Mouse (Mus musculus): ENCODE data around the gene Tmem121b. TPM values are rescaled to one million over a fixed set of nuclear protein-coding genes. Genes with fewer than 3 reads are reported as not detected.

Tmem121b gene
- 0.04 TPM in 2 replicates for polyA plus RNA-seq (2015; fragmentation: Nextera tagmentation; extraction: Ambion mirVana)

GRCm38 (mm10) chr6:120493374-120494181 lies at the start of gene Tmem121b:
Gene Tmem121b (minus strand): TSS chr6:120493807.
- Histone ChIP-seq H3K4me1 (ENCODE audit: insufficient read depth, low read length) (peaks cover 19% of the 10 kb centered on the region), H3K9ac (replicated peaks; ENCODE audit: low read length) (peak within 1 kb of the TSS; percentile 66), H3K27ac (ENCODE audit: low read length) (no peak within 1 kb of the TSS), H3K27me3 (ENCODE audit: insufficient read depth, low read length) (peaks cover 25% of the 10 kb centered on the region), H3K36me3 (ENCODE audit: insufficient read depth, low read length) (no peaks in the 10 kb centered on the region), H3K4me2 (replicated peaks; ENCODE audit: low read depth, low read length) (peak within 1 kb of the TSS; percentile 100), H3K4me3 (ENCODE audit: low read length) (peak within 1 kb of the TSS; percentile 68), H3K9me3 (ENCODE audit: low read length) (no peaks in the 10 kb centered on the region)
- ATAC-seq (ENCODE audit: low FRiP score, low TSS enrichment), result peak; percentile 83
- WGBS, result under 1% methylated on average over 75 of the region's 84 CpGs

- no peaks in the 10 kb centered on the region for H3K36me3 ChIP-seq (ENCODE audit: insufficient read depth, low read length)
- no peak overlapping the region for H3K27ac ChIP-seq (ENCODE audit: low read length)
- H3K9me3 ChIP-seq (ENCODE audit: low read length), result no peaks in the 10 kb centered on the region
- no peak overlapping the region for H3K4me3 ChIP-seq (ENCODE audit: low read length)
- 17% methylated on average over 1 of the region's 1 CpGs for WGBS
- H3K9ac ChIP-seq (replicated peaks; ENCODE audit: low read length), result no peak overlapping the region
- no peak overlapping the region for H3K4me2 ChIP-seq (replicated peaks; ENCODE audit: low read depth, low read length)
- ATAC-seq (ENCODE audit: low FRiP score, low TSS enrichment), result no peak
- no peaks in the 10 kb centered on the region for H3K27me3 ChIP-seq (ENCODE audit: insufficient read depth, low read length)
- peaks cover 8% of the 10 kb centered on the region; the same call in 1 of the 2 replicates for H3K4me1 ChIP-seq (ENCODE audit: insufficient read depth, low read length)
Measured at GRCm38 (mm10) chr6:120542061-120542460, 48.5 kb upstream of the Tmem121b start.

GRCm38 (mm10) chr6:120541386-120541785 lies 47.8 kb upstream of the Tmem121b start:
- Histone ChIP-seq H3K4me3 (ENCODE audit: low read length) (no peak overlapping the region), H3K27me3 (ENCODE audit: insufficient read depth, low read length) (no peaks in the 10 kb centered on the region), H3K9ac (replicated peaks; ENCODE audit: low read length) (no peak overlapping the region), H3K27ac (ENCODE audit: low read length) (no peak overlapping the region), H3K36me3 (ENCODE audit: insufficient read depth, low read length) (no peaks in the 10 kb centered on the region), H3K9me3 (ENCODE audit: low read length) (no peaks in the 10 kb centered on the region), H3K4me1 (ENCODE audit: insufficient read depth, low read length) (peaks cover 8% of the 10 kb centered on the region; the same call in 1 of the 2 replicates), H3K4me2 (replicated peaks; ENCODE audit: low read depth, low read length) (no peak overlapping the region)
- ATAC-seq (ENCODE audit: low FRiP score, low TSS enrichment), result no peak
- WGBS, result 29% methylated on average over 2 of the region's 2 CpGs

GRCm38 (mm10) chr6:120539781-120540231 lies 46.2 kb upstream of the Tmem121b start:
- 29% methylated on average over 10 of the region's 10 CpGs for WGBS
- Histone ChIP-seq H3K36me3 (ENCODE audit: insufficient read depth, low read length) (no peaks in the 10 kb centered on the region), H3K9ac (replicated peaks; ENCODE audit: low read length) (0 out of 2 replicates have a peak overlapping the region, but pooled peaks have one; percentile 48), H3K27ac (ENCODE audit: low read length) (no peak overlapping the region), H3K4me2 (replicated peaks; ENCODE audit: low read depth, low read length) (peak overlapping the region; percentile 51; the same call in 1 of the 2 replicates), H3K4me3 (ENCODE audit: low read length) (no peak overlapping the region), H3K4me1 (ENCODE audit: insufficient read depth, low read length) (peaks cover 8% of the 10 kb centered on the region; the same call in 1 of the 2 replicates), H3K27me3 (ENCODE audit: insufficient read depth, low read length) (no peaks in the 10 kb centered on the region), H3K9me3 (ENCODE audit: low read length) (no peaks in the 10 kb centered on the region)
- ATAC-seq (ENCODE audit: low FRiP score, low TSS enrichment), result no peak; the same call in 1 of the 2 replicates

- Histone ChIP-seq H3K4me1 (ENCODE audit: insufficient read depth, low read length) (peaks cover 8% of the 10 kb centered on the region; the same call in 1 of the 2 replicates), H3K9me3 (ENCODE audit: low read length) (no peaks in the 10 kb centered on the region), H3K36me3 (ENCODE audit: insufficient read depth, low read length) (no peaks in the 10 kb centered on the region), H3K9ac (replicated peaks; ENCODE audit: low read length) (peak overlapping the region; percentile 48), H3K4me2 (replicated peaks; ENCODE audit: low read depth, low read length) (peak overlapping the region; percentile 51), H3K27ac (ENCODE audit: low read length) (no peak overlapping the region), H3K27me3 (ENCODE audit: insufficient read depth, low read length) (no peaks in the 10 kb centered on the region), H3K4me3 (ENCODE audit: low read length) (peak overlapping the region; percentile 30)
- ATAC-seq (ENCODE audit: low FRiP score, low TSS enrichment), result peak; percentile 95
- 3% methylated on average over 16 of the region's 16 CpGs for WGBS
Measured at GRCm38 (mm10) chr6:120539132-120539759, 45.6 kb upstream of the Tmem121b start.

- no peaks in the 10 kb centered on the region for H3K36me3 ChIP-seq (ENCODE audit: insufficient read depth, low read length)
- no peak overlapping the region for H3K4me2 ChIP-seq (replicated peaks; ENCODE audit: low read depth, low read length)
- peaks cover 8% of the 10 kb centered on the region; the same call in 1 of the 2 replicates for H3K4me1 ChIP-seq (ENCODE audit: insufficient read depth, low read length)
- no peak for ATAC-seq (ENCODE audit: low FRiP score, low TSS enrichment)
- 84% methylated on average over 2 of the region's 2 CpGs for WGBS
- H3K27me3 ChIP-seq (ENCODE audit: insufficient read depth, low read length), result no peaks in the 10 kb centered on the region
- no peak overlapping the region for H3K9ac ChIP-seq (replicated peaks; ENCODE audit: low read length)
- H3K27ac ChIP-seq (ENCODE audit: low read length), result no peak overlapping the region
- no peak overlapping the region for H3K4me3 ChIP-seq (ENCODE audit: low read length)
- H3K9me3 ChIP-seq (ENCODE audit: low read length), result no peaks in the 10 kb centered on the region
Measured at GRCm38 (mm10) chr6:120536337-120536736, 42.7 kb upstream of the Tmem121b start.

GRCm38 (mm10) chr6:120532594-120532993 lies 39.0 kb upstream of the Tmem121b start:
- no peak overlapping the region for H3K9ac ChIP-seq (replicated peaks; ENCODE audit: low read length)
- H3K4me1 ChIP-seq (ENCODE audit: insufficient read depth, low read length), result peaks cover 9% of the 10 kb centered on the region; the same call in 1 of the 2 replicates
- no peaks in the 10 kb centered on the region for H3K9me3 ChIP-seq (ENCODE audit: low read length)
- no peaks in the 10 kb centered on the region for H3K36me3 ChIP-seq (ENCODE audit: insufficient read depth, low read length)
- 72% methylated on average over 1 of the region's 1 CpGs for WGBS
- ATAC-seq (ENCODE audit: low FRiP score, low TSS enrichment), result no peak
- H3K27me3 ChIP-seq (ENCODE audit: insufficient read depth, low read length), result no peaks in the 10 kb centered on the region
- no peak overlapping the region for H3K4me2 ChIP-seq (replicated peaks; ENCODE audit: low read depth, low read length)
- no peak overlapping the region for H3K4me3 ChIP-seq (ENCODE audit: low read length)
- no peak overlapping the region for H3K27ac ChIP-seq (ENCODE audit: low read length)

- no peaks in the 10 kb centered on the region for H3K9me3 ChIP-seq (ENCODE audit: low read length)
- H3K36me3 ChIP-seq (ENCODE audit: insufficient read depth, low read length), result no peaks in the 10 kb centered on the region
- H3K27ac ChIP-seq (ENCODE audit: low read length), result peak within 1 kb of the TSS; percentile 80
- no peaks in the 10 kb centered on the region for H3K27me3 ChIP-seq (ENCODE audit: insufficient read depth, low read length)
- peak; percentile 99 for ATAC-seq (ENCODE audit: low FRiP score, low TSS enrichment)
- WGBS, result 0% methylated on average over 75 of the region's 75 CpGs
- peak within 1 kb of the TSS; percentile 93 for H3K9ac ChIP-seq (replicated peaks; ENCODE audit: low read length)
- H3K4me1 ChIP-seq (ENCODE audit: insufficient read depth, low read length), result peaks cover 9% of the 10 kb centered on the region; the same call in 1 of the 2 replicates
- peak within 1 kb of the TSS; percentile 75 for H3K4me2 ChIP-seq (replicated peaks; ENCODE audit: low read depth, low read length)
- peak within 1 kb of the TSS; percentile 94 for H3K4me3 ChIP-seq (ENCODE audit: low read length)
Measured at GRCm38 (mm10) chr6:120531020-120531965, 37.7 kb upstream of the Tmem121b start, which contains the start of gene Hdhd5. Gene Hdhd5 (minus strand): TSS chr6:120531319.

- 71% methylated on average over 4 of the region's 4 CpGs for WGBS
- H3K4me1 ChIP-seq (ENCODE audit: insufficient read depth, low read length), result peaks cover 9% of the 10 kb centered on the region; the same call in 1 of the 2 replicates
- H3K4me2 ChIP-seq (replicated peaks; ENCODE audit: low read depth, low read length), result no peak overlapping the region
- H3K9ac ChIP-seq (replicated peaks; ENCODE audit: low read length), result no peak overlapping the region
- no peaks in the 10 kb centered on the region for H3K27me3 ChIP-seq (ENCODE audit: insufficient read depth, low read length)
- H3K4me3 ChIP-seq (ENCODE audit: low read length), result no peak overlapping the region
- H3K36me3 ChIP-seq (ENCODE audit: insufficient read depth, low read length), result no peaks in the 10 kb centered on the region
- H3K9me3 ChIP-seq (ENCODE audit: low read length), result no peaks in the 10 kb centered on the region
- no peak for ATAC-seq (ENCODE audit: low FRiP score, low TSS enrichment)
- no peak overlapping the region for H3K27ac ChIP-seq (ENCODE audit: low read length)
Measured at GRCm38 (mm10) chr6:120529123-120529522, 35.5 kb upstream of the Tmem121b start.
